Mouse (Mus musculus): ENCODE data around the gene Foxf1.

The Foxf1 gene

GRCm38 (mm10) chr8:121129265-121129940 lies 45.2 kb downstream of the Foxf1 start:
- DNase-seq (ENCODE audit: low spot score in 2 of 2), result no peak

GRCm38 (mm10) chr8:121130522-121130921 lies 46.3 kb downstream of the Foxf1 start:
- DNase-seq (ENCODE audit: low spot score in 2 of 2), result no peak

- DNase-seq (ENCODE audit: low spot score in 2 of 2), result no peak
These were observed 48.9 kb downstream of the Foxf1 start for GRCm38 (mm10) chr8:121132961-121133513.

GRCm38 (mm10) chr8:121134102-121134501 lies 49.9 kb downstream of the Foxf1 start:
- no peak for DNase-seq (ENCODE audit: low spot score in 2 of 2)

GRCm38 (mm10) chr8:121134512-121134911 lies 50.3 kb downstream of the Foxf1 start:
- DNase-seq (ENCODE audit: low spot score in 2 of 2), result no peak

- DNase-seq (ENCODE audit: low spot score in 2 of 2), result no peak
These were observed 52.7 kb downstream of the Foxf1 start for GRCm38 (mm10) chr8:121136856-121137255.
